Mouse (Mus musculus): ENCODE measurements around the gene Sfn.
A peak's percentile ranks its signal among the peaks of the same experiment; 100 is the strongest.

The Sfn gene

DNA sequence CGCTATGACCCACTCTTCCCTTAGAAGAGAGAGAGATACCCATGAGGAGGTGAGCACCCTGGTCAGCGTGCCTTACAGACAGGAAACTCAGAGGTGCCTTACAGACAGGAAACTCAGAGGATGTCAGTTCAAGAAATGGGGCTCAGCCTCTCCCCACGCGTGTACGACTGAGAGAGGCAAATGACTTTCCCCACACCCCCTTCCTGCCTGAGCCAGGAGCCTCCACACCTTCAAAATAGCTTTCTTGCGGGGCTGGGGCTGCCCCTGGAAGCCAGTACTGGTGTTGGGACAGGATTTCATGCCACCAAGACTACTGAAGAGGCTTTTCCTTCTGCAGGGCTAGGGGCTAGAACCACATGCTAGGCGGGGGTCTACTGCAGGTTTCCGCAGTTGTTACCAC, 18.7 kb upstream of the Sfn start:
- DNase-seq (ENCODE audit: low read depth, low spot score) = no peak

DNA sequence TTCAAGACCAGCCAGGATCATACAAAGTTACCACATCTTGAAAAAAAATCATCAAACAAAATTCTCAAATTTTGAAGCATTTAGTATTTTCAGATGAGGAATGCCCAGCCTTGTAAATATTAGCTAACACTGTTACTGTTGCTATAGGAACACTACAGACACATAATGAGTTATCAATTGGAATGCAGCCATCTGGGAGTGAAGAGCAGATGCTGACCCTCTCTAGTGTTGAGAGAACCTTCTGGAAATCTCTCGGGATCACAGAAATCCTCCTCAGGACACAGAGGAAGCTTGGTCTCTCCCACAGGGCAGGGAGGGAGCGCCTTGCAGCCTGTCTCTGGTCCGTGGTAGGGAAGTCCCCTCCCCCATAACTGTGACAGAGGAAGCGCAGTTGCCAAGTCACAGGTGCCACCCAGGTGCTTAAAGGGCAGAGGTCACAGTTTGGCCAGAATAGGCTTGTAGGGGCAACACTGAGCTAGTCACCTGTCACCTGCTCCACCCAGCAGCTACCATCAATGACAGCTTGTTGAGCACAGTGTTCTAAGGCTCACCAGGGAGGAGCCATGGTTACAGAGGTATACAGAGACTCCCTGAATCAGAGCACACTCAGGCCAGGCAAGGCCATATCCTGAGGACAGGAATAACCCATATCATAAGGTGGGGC, 17.6 kb upstream of the Sfn start:
- no peak for DNase-seq (ENCODE audit: low read depth, low spot score)

DNA sequence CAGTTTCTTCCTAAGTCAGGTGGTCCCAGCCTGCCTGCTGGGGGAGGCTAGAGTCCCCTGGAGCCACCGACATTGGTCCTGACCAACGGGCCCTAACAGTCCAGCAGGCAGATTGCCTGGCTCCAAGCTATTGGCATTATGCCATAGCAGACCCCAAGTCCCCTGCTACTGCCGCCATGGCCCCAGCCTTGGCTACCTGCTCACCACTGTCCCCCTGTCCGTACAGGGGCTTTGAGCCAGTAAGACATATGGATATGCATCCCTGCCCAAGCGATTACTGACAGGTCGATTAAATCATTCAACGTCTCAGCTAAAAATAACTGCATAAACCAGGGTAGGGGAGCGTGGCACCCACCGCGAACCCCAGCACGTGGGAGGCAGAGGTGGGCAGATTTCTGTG, 16.0 kb upstream of the Sfn start:
- DNase-seq (ENCODE audit: low read depth, low spot score) = no peak

DNA sequence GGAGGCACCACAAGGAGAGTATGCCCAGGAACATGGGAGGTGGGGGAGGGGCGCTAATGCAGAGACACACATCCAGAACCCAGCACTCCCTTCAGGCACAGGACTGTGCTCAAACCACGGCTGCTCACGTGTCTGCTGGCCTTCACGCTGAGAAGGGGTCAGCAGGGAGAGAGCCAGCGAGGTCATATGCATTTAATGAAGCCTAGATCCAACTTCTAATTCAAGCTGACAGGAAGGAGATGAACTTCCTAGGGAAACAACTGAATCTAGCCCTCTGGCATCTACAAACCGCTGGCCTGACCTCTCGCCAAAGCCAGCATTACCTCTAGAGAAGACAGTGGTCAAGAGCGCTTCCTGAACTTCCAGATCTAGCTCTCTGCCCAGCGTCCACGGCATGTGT, 13.4 kb upstream of the Sfn start:
- DNase-seq (ENCODE audit: low read depth, low spot score) = no peak

DNA sequence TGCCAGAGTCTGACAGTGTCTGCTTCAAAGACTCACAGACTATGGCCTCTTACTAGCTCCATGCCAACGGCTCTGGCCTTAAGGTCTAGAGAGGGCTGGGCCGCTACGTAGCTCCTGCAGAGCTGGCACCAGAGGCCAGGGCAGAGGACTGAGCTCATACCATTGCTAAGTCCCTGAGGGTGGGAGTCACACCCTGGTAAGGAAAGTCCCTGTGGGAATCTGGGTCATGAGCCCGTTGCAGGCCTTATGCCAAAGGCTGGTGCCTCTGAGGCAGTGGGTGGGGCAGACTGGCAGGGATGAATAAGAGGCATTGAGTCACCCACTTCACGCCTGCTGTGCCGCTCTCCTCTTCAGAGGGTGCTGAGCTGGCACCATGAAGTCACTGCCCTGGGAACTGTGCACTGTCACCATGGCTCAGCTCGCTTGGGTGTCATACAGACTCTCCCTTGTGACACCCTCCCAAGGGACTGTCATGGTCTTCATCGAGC, 12.3 kb upstream of the Sfn start:
- DNase-seq (ENCODE audit: low read depth, low spot score) = no peak

DNA sequence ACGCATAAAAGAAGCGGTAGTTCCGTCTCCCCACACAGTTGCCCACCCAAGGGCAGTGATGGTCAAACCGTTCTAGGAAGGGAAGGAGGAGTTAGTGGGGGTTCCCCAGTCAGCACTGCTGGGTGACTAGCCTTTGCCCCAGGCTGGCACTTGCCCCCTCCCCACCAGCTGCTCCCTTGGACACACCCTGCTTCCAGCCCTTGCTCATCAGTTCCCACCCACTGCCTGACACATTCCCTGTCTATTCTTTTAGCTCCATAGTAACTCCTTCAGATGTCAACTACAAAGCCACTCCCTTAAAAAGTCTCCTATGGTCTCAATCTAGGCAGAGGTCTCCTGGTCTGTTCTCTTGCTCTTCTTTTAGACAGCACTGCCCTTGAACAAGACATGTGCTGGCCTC, 11.9 kb upstream of the Sfn start:
- no peak for DNase-seq (ENCODE audit: low read depth, low spot score)

DNA sequence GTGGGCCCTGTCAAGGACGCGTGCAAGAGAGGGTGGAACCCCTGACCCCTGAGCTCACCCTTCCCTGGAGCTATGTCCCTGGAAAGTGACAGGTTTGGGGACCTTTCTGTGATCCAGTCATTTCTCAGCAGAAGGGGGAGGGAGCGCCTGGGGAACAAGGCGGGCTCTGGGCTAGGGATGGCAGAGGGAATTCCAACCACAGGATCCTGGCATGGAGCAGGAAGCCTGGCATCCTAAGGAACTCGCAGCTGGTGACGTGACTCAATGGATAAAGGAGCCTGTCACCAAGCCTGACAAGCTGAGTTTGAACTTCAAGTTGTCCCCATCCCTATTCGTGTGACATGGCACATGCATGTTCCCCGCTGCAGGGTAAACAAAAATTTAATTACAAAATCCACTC, 11.1 kb upstream of the Sfn start:
- DNase-seq (ENCODE audit: low read depth, low spot score) = no peak

DNA sequence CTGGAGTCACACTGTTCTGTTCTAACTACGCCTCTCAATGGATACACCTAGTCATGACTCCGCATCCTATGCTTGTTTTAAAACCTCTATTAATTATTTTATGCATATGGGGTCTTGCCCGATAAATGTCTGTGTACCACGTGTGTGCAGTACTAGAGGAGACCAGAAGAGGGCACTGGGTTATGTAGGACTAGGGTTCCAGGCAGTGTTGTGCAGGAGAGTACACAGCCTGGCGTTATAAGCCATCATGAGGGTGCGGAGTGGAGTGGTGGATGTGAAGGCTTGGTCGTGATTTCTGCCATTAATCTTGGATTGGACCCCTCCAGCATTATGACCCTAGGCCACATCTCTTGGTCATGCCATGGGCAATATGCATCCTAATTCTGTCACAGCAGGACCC, 10.4 kb upstream of the Sfn start:
- DNase-seq (ENCODE audit: low read depth, low spot score) = no peak

DNA sequence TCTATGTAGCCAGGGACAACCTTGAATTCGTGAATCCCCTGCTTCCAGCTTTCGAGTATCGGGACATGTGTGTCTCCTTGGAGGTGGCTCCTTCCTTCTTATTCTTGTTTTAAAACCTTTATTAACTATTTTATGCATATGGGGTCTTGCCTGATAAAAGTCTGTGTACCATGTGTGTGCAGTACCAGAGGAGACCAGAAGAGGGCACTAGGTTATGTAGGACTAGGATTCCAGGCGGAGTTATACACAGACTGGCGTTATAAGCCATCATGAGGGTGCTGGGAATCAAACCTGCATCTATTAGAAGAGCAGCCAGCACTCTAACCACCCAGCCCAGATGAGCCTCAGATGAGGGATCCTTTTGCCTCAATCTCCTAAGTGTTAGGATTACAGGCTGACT, 9.8 kb upstream of the Sfn start:
- no peak for DNase-seq (ENCODE audit: low read depth, low spot score)

DNA sequence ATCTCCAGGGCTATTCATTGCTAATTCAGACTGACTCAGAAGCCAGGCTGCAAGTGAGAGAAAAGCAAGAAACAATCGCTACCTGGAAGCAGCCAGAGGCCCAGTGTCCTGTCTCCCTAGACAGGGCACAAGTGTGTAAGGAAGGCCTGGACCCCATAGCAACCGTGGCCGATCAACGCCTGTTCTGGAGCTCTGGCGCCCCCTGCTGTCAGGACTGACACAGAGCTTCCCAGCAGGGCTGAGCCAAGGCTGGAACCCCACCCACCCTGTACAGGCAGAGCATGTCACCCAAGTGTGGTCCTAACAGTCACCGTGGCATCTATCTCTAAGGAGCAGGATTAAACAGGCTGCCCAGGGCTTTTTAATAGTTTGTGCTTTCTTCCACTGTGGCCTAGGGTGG, 7.8 kb upstream of the Sfn start:
- peak; percentile 72 for DNase-seq (ENCODE audit: low read depth, low spot score)

DNA sequence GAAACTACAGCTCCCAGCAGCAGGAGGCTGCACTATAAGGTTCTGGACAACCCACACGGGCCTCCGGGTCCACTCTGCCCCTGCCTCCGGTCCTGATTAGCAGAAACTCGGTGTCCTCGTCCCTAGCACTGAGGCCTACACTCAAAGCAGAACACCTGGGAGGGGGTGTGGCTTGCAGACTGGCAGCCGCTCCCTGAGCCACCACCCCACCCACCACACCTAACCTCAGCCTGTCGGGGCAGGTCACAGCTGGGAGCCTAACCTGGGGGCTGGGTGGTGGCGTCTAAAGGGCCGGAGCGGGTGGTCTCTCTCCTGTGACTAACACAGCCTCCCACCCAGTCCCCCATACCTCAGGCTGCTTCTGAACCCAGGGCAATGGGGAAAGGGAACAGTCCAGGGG, 5.3 kb upstream of the Sfn start:
- DNase-seq (ENCODE audit: low read depth, low spot score) = no peak

DNA sequence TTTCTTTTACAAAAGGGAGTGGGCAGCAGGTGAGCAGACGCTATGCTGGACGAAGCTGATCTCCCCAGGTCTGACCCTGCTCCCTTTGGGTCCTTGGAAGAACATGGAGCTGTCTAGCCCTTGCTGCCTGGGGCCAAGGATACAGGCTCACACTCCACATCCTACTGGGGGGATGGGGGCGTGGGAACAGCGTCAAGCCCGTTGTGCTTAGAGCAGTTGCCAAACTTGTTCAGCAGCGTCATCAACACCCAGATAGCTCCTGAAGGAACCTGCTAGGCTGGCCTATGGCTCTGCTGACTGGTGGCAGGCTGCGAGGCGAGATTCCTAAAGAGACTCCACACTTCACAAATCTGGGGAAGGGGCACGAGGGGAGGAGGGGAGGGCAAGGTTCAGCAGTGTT, 3.4 kb upstream of the Sfn start:
- DNase-seq (ENCODE audit: low read depth, low spot score) = no peak

DNA sequence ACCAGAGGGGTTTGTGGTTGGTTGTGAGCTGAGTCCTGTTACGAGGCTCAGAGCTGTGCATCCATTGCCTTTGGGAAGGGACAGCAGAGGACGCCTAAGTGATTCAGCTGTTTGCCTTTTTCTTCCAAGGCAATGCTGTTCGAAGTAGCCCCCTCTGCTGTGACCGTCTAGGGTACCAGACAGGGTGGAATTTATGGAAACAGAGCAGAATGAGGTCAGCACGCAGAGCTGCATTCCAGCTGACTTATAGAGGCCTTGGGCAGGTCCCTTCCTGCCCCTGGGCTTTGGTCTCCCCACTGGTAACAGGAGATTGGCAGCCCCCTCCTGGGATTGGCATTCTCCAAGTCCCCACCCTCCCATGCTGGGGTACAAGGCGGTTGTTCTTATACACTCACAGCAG, 2.9 kb upstream of the Sfn start:
- DNase-seq (ENCODE audit: low read depth, low spot score) = no peak

DNA sequence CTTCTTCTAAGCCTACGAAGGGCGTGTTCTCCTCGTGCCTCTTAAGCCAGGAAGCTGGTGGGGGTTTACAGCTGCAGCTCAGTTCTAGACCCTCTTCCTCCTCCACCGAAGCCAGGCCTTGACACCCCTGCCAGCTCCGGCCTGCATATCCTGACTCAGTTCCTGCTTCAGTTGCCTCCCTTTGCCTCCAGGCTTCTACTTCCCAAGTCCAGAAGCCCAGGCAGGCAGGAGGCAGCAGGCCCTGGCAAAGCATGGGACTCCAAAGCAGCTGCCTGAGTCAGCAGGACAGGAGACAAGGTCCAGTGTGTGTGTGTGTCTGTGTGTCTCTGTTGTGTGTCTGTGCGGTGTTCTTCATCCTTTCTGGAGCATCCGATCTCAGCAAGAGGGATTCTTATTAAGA, 2.2 kb upstream of the Sfn start:
- DNase-seq (ENCODE audit: low read depth, low spot score) = no peak

DNA sequence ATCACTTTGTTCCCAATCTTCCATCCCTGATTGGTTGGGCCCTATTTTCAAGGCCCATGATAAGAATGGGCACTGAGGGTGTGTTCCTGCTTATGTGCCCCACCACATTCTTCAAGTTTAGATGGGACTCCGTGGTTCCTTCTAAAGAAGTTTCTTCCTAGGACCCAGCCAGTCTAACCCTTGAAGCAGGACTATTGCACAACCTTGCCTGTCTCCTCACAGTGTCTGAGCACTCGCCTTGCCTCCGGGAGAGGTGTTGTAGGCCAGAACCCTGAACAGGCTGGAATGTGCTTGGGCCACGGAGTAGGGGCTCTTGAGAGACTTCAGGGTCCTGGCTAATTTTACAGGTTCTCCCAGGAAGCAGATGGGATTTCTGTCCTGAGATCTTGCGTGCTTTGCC, 1.1 kb upstream of the Sfn start:
- DNase-seq (ENCODE audit: low read depth, low spot score) = no peak

DNA sequence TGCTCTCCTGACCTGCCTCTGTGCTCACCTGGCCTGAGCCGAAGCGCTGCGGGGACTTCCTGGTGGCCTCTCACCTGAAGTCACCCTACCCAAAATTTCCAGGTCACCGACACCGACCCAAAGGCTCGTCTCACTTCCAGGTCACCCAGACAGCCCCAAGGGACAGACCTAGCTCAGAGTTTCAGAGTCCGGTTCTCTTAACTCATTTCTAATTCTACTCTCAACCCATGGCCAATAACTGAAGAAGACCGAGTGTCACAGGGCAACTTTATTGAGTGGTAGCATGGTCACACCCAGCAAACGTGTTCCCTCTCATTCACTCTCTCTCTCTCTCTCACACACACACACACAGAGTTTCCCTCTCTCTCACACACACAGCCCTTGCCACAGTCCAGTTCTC, 1.7 kb downstream of the Sfn start:
- no peak for DNase-seq (ENCODE audit: low read depth, low spot score)

DNA sequence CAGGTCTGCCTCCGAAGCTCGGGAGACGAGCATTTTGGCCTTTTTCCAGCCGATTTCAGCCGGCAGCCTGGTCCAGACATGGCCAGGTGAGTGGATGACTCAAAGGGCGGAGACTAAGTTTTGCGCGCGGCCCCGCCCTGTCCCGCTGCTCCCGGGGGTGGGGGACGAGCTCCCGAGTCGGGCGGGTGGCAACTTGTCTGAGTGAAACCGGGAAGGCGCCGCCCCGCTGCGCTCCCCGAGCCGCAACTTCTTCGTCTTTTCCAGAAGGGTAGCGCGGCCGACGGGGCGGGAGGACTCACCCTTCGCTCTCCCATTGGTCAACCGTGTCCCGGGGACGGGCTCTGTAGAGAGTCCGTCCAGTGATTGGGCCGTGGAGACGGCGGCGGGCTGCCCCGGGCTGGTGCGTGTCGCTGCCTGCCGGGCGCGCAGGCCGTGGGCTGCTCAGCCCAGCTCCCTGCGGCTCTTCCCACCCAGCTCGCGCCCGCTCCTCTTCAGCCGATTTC, 2.3 kb downstream of the Sfn start:
- DNase-seq (ENCODE audit: low read depth, low spot score) = peak; percentile 87

DNA sequence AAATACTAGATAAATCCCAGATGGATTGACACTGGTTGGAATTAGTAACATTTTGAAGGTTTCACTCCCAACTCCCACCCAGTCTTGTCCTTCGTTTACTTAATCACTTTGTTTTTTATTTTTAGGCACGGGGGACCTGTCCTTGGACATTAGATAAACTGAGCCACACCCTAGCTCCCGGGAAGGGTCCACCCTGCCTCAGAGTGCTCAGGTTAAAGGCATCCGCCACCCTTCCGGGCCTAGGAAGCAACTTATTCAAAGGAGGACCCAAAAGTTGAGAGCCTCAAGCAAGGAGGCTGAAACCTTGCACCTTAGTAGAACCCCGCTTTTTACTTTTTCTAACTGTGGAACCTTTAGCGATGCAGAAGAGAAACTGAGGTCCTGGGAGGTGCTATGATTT, 2.9 kb downstream of the Sfn start:
- no peak for DNase-seq (ENCODE audit: low read depth, low spot score)

DNA sequence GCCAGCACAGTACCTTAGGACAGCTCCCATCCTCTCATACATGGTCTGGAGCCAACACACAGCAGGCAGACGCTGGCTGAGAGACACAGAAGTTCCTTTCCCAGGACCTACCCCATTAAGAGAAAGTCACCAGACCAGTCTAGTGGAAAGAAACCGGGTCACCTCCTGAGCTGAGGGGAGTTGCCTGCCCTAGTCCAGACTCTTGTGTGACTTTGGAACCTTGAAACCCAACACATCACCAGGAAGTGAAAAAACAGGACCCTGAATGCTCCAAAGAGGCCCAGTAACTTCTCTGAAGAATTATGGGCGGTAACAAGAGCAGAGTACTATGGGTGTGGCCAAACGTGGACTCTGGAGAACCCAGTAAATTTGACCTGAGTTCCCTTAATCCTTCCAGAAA, 3.4 kb downstream of the Sfn start:
- DNase-seq (ENCODE audit: low read depth, low spot score) = no peak

DNA sequence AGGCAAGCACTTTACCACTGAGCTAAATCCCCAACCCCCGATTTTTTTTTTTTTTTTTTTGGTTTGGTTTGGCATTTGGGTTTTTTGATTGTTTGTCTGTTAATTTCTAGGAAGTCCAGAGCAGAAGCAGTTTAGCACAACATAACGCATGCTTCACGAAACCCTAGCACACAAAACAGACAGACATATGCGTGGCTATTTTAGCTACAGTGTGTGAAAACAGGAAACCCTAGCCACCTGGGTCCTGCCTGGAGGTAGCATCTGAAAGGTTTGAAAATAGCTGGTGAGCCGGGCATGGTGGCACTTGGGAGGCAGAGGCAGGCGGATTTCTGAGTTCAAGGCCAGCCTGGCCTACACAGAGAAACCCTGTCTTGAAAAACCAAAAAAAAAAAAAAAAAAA, 5.9 kb downstream of the Sfn start:
- no peak for DNase-seq (ENCODE audit: low read depth, low spot score)

DNA sequence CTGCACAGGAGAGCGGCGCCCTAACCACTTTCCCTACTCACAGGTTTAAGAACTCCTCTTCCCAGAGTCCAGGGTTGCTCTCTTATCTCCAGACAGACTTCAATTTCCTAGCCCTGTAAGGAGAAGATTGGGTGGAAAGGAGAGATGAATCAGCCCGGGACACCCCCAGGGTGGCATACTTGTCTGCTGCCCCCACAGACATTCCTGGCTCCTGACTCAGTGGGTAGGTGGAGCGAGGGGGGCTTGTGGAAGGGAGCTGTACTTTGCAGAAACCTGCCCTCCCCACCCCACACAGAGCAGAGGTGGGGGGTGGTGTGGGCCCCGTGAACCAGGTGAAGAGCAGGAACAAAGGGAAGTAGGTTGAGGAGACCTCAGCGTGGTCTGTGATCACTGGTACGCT, 6.4 kb downstream of the Sfn start:
- no peak for DNase-seq (ENCODE audit: low read depth, low spot score)

DNA sequence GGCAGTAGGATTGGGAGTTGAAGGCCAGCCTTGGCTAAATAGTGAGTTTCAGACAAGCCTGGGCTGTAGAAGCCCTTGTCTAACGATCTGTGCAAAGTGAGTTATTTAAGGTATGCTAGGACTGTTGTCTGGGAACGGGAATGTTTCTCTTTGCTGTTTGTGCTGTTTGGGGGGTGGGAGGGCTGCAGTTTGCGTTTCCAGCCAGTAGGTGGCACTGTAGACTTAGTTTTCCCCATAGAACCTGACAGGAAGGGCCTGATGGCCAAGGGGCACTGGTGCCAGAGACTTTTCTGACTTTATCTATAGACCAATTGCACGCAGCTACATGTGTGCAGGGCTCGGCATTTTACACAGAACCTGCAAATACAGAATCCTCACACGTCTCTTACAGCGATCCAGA, 9.4 kb downstream of the Sfn start:
- peak; percentile 71 for DNase-seq (ENCODE audit: low read depth, low spot score)

DNA sequence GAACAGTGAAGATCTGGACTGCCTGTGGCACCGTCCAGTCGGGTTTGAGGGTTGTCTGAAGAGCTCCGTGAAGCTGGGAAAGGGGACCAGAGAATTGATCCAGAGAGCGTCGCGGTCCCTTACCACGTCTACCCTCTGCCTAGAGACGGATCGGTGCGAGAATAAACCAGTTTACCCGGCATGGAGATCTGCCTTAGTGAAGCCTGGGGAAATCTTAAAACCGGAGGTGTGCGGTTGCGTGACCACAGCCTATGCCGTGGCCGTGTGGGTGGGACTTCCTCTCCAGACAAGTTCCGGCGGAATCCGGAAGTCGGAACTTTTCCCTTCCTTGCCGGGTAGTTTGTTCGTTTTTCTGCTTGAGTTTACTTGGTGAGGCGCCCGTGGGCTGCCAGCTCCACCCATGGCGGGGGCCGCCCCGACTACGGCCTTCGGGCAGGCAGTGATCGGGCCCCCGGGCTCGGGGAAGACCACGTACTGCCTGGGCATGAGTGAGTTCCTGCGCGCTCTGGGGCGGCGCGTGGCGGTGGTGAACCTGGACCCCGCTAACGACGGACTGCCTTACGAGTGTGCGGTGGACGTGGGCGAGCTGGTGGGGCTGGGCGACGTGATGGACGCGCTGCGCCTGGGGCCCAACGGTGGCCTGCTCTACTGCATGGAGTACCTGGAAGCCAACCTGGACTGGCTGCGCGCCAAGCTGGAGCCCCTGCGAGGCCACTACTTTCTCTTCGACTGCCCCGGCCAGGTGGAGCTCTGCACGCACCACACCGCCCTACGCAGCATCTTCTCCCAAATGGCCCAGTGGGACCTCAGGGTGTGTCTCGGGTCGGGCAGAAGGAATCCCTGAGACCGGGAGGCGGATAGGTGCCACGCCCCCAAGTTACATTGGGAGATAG, 17.7 kb downstream of the Sfn start, which contains the start of gene Gpn2:
Gene Gpn2, plus strand, starts transcription at position 304 of the 893 bp plus-strand sequence.
- DNase-seq (ENCODE audit: low read depth, low spot score) = peak; percentile 78

Data from mesoderm, embryonic 11.5 days (tissue).